Mouse (Mus musculus) intestine, embryonic 16.5 days (tissue): Measurements from ENCODE around the gene Cox17. TPM values are rescaled to one million over a fixed set of nuclear protein-coding genes. Genes with fewer than 3 reads are reported as not detected.

Experiments used
- ATAC-seq: fragments of 200-750 bp; cut with Nextera tagmentation; 2 replicates; pipeline ENCODE4 v1.8.0; 2017; ENCODE audit warnings: moderate TSS enrichment, moderate library complexity
- H3K27ac ChIP-seq: fragments of 300-500 bp; sonication (generic); 2 replicates; pipeline ENCODE4 v1.5.1; 2014; ENCODE audit warnings: mild to moderate bottlenecking, low read length
- H3K27me3 ChIP-seq: fragments of 300-500 bp; sonication (generic); replicated peaks from 2 replicates; pipeline ENCODE4 v1.6.1; 2014; ENCODE audit warnings: low read length, control low read depth, mixed read lengths; ENCODE audit not compliant: control insufficient read depth, insufficient read depth
- H3K36me3 ChIP-seq: fragments of 300-500 bp; sonication (generic); 2 replicates; pipeline ENCODE4 v1.6.1; 2014; ENCODE audit warnings: low read length, control low read depth; ENCODE audit not compliant: control insufficient read depth, insufficient read depth
- H3K4me1 ChIP-seq: fragments of 300-500 bp; sonication (generic); 2 replicates; pipeline ENCODE4 v1.6.1; 2014; ENCODE audit warnings: low read length, control low read depth, mixed read lengths; ENCODE audit not compliant: control insufficient read depth, insufficient read depth
- H3K4me2 ChIP-seq: fragments of 300-500 bp; sonication (generic); 2 replicates; pipeline ENCODE4 v1.6.1; 2014; ENCODE audit warnings: low read depth, low read length, control low read depth
- H3K4me3 ChIP-seq: fragments of 300-500 bp; sonication (generic); 2 replicates; pipeline ENCODE4 v1.5.1; 2014; ENCODE audit warnings: mild to moderate bottlenecking, low read length
- H3K9ac ChIP-seq: fragments of 300-500 bp; sonication (generic); 2 replicates; pipeline ENCODE4 v1.6.1; 2014; ENCODE audit warnings: low read depth, low read length
- H3K9me3 ChIP-seq: fragments of 300-500 bp; sonication (generic); 2 replicates; pipeline ENCODE4 v1.6.1; 2016; ENCODE audit warnings: low read length, control low read depth; ENCODE audit not compliant: control insufficient read depth
- WGBS: fragments of 180-500 bp; shearing (Covaris S2); extraction: QIAGEN DNeasy Blood & Tissue Kit; methylation state at CpG from one replicate; pipeline ENCODE4 v1.1.7; 2014; 5-methylcytosine and 5-hydroxymethylcytosine counted together
- polyA plus RNA-seq: library from polyadenylated mRNA; unstranded; fragments of >200 nt; fragmentation: Nextera tagmentation; extraction: Ambion mirVana; gene quantifications from 2 replicates; pipeline ENCODE4 v1.2.1, GENCODE M21; 2015

The Cox17 gene
- polyA plus RNA-seq, 1 experiment from 2014 or later, result 223 TPM

DNA sequence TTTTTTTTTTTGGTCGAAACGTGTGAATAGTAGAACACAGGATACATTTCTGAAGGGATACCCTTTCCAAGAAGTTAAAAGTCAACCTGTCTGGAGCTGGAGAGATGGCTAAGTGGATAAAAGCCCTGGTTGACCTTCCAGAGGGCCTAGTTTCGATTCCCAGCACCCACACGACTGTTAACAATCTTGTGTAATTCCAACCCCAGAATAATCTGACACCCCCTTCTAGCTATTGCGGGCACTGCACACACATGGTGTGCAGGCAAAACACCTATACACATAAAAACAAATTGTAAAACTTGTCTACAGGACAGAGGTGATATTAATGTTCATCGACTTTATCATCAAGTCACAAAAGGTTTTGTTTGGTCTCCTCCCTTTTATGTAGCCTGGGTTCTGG lies 797 bp downstream of the Cox17 start:
- no peak for ATAC-seq
- H3K4me3 ChIP-seq, result peak overlapping the region; percentile 69
- H3K27me3 ChIP-seq, result no peaks in the 10 kb centered on the region
- H3K9me3 ChIP-seq, result no peaks in the 10 kb centered on the region
- 0 out of 2 replicates have a peak, but pooled peaks cover 3% of the 10 kb centered on the region for H3K36me3 ChIP-seq
- H3K9ac ChIP-seq, result no peak overlapping the region
- peak overlapping the region; percentile 59 for H3K4me2 ChIP-seq
- no peak overlapping the region for H3K27ac ChIP-seq
- H3K4me1 ChIP-seq, result peaks cover 11% of the 10 kb centered on the region
- WGBS, result 56% methylated on average over 6 of the region's 6 CpGs

- no peaks in the 10 kb centered on the region for H3K27me3 ChIP-seq
- ATAC-seq, result no peak
- 0 out of 2 replicates have a peak overlapping the region, but pooled peaks have one; percentile 4 for H3K4me2 ChIP-seq
- H3K4me3 ChIP-seq, result no peak overlapping the region
- H3K9me3 ChIP-seq, result no peaks in the 10 kb centered on the region
- H3K9ac ChIP-seq, result no peak overlapping the region
- H3K4me1 ChIP-seq, result peaks cover 11% of the 10 kb centered on the region
- H3K27ac ChIP-seq, result no peak overlapping the region
- 84% methylated on average over 9 of the region's 9 CpGs for WGBS
- H3K36me3 ChIP-seq, result 0 out of 2 replicates have a peak, but pooled peaks cover 3% of the 10 kb centered on the region
Observed at GRCm38 (mm10) chr16:38348217-38348761, 1.5 kb downstream of the Cox17 start.

DNA sequence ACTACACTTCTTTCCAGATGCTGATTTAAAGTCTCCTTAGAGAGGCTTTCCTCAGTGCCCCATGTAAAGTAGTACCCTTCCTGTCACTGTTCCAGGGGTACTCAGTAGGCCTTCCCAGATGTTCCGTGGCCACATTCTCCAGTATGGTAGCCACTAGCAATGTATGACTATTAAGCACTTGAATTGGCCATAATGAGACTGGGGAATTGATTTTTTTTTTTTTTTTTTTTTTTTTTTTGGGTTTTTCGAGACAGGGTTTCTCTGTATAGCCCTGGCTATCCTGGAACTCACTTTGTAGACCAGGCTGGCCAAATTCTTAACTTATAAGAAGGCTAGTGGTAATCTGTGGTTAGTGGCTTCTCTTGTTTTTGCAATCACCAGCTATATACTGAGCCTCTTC lies 3.1 kb downstream of the Cox17 start:
- 0 out of 2 replicates have a peak overlapping the region, but pooled peaks have one; percentile 7 for H3K9ac ChIP-seq
- no peaks in the 10 kb centered on the region for H3K27me3 ChIP-seq
- WGBS, result 86% methylated on average over 2 of the region's 2 CpGs
- no peak overlapping the region for H3K4me3 ChIP-seq
- H3K27ac ChIP-seq, result peak overlapping the region; percentile 74
- no peak for ATAC-seq
- H3K4me2 ChIP-seq, result no peak overlapping the region
- H3K36me3 ChIP-seq, result 0 out of 2 replicates have a peak, but pooled peaks cover 3% of the 10 kb centered on the region
- H3K9me3 ChIP-seq, result no peaks in the 10 kb centered on the region
- peaks cover 11% of the 10 kb centered on the region for H3K4me1 ChIP-seq

- Histone ChIP-seq H3K27me3 (no peaks in the 10 kb centered on the region), H3K9me3 (no peaks in the 10 kb centered on the region), H3K27ac (peak overlapping the region; percentile 74), H3K36me3 (0 out of 2 replicates have a peak, but pooled peaks cover 3% of the 10 kb centered on the region), H3K4me1 (peaks cover 8% of the 10 kb centered on the region), H3K4me3 (no peak overlapping the region), H3K9ac (0 out of 2 replicates have a peak overlapping the region, but pooled peaks have one; percentile 7), H3K4me2 (no peak overlapping the region)
- peak; percentile 66 for ATAC-seq
- WGBS, result 49% methylated on average over 7 of the region's 7 CpGs
Observed at GRCm38 (mm10) chr16:38350361-38350855, 3.6 kb downstream of the Cox17 start.

DNA sequence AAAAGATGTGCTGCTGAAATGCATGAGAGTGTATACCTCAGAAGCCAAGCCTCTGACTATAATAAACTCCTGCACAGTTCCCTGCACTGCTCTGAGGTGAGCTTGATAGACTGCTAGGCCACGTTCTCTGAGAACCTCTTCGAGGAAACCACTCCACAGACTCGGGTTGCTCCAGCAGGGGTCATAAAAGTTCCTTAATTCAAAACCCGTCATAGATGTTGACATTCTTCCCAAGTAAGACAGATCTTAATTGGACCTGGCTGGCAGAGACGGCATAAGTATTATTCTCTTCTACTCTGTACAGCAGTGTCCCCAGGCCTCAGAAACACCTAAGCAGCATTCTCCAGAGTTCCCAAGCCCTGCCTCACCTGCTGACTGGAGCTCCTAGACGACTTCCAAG lies 4.1 kb downstream of the Cox17 start:
- no peaks in the 10 kb centered on the region for H3K9me3 ChIP-seq
- 61% methylated on average over 6 of the region's 6 CpGs for WGBS
- no peak overlapping the region for H3K9ac ChIP-seq
- peaks cover 8% of the 10 kb centered on the region for H3K4me1 ChIP-seq
- no peak overlapping the region for H3K4me2 ChIP-seq
- H3K4me3 ChIP-seq, result no peak overlapping the region
- no peak for ATAC-seq
- H3K27ac ChIP-seq, result no peak overlapping the region
- H3K36me3 ChIP-seq, result 0 out of 2 replicates have a peak, but pooled peaks cover 3% of the 10 kb centered on the region
- no peaks in the 10 kb centered on the region for H3K27me3 ChIP-seq

DNA sequence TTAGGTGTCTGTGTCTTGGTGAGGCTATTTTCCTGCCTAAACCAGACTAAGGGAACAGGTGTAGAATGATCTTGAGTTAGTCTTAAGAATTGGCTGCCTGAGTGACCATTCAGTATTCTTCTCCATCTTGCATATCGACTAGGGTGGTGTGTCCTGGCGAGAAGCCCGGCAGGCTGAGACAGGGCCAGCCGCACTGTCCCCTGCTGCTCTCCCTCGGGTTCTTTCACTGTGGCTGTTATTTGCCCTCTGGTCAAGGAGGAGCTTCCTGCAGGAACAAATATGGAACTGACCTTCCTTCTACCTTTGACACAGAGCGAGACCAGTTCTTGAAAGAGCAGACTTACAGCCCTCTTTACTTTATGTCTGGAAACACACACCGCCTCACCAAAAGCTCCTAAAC lies 5.2 kb downstream of the Cox17 start:
- Histone ChIP-seq H3K4me3 (no peak overlapping the region), H3K27ac (no peak overlapping the region), H3K9ac (no peak overlapping the region), H3K4me2 (no peak overlapping the region), H3K9me3 (no peaks in the 10 kb centered on the region), H3K27me3 (no peaks in the 10 kb centered on the region), H3K36me3 (0 out of 2 replicates have a peak, but pooled peaks cover 3% of the 10 kb centered on the region), H3K4me1 (peaks cover 8% of the 10 kb centered on the region)
- no peak for ATAC-seq
- WGBS, result 84% methylated on average over 7 of the region's 7 CpGs

GRCm38 (mm10) chr16:38352851-38353250 lies 6.1 kb downstream of the Cox17 start:
- Histone ChIP-seq H3K36me3 (0 out of 2 replicates have a peak, but pooled peaks cover 3% of the 10 kb centered on the region), H3K4me3 (no peak overlapping the region), H3K27ac (no peak overlapping the region), H3K4me1 (peaks cover 6% of the 10 kb centered on the region; the same call in 1 of the 2 replicates), H3K9ac (no peak overlapping the region), H3K9me3 (no peaks in the 10 kb centered on the region), H3K4me2 (no peak overlapping the region), H3K27me3 (no peaks in the 10 kb centered on the region)
- ATAC-seq, result no peak

DNA sequence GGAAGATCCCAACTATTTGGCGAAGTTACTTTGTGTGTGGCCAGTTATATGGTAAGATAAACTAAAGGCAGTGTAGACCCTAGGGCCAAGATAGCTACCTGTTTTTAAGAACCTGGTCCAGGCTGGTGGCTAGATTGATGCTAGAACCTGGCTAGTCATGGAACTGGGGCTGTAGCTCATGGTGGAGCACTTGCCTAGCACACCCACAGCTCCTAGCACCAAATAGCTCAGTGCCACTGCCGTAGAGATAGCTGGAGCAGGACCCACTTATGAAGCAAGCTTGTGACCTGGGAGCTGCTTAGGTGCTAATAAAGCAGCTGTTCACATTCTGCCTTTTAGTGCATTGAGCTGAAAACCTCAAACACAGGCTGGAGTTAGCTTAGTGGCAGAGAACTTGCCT lies 6.9 kb downstream of the Cox17 start:
- Histone ChIP-seq H3K9ac (no peak overlapping the region), H3K4me2 (no peak overlapping the region), H3K4me1 (0 out of 2 replicates have a peak, but pooled peaks cover 2% of the 10 kb centered on the region), H3K4me3 (no peak overlapping the region), H3K27ac (no peak overlapping the region), H3K36me3 (0 out of 2 replicates have a peak, but pooled peaks cover 3% of the 10 kb centered on the region), H3K27me3 (no peaks in the 10 kb centered on the region), H3K9me3 (no peaks in the 10 kb centered on the region)
- WGBS, result 97% methylated on average over 2 of the region's 2 CpGs
- ATAC-seq, result no peak

- Histone ChIP-seq H3K36me3 (0 out of 2 replicates have a peak, but pooled peaks cover 3% of the 10 kb centered on the region), H3K4me1 (0 out of 2 replicates have a peak, but pooled peaks cover 2% of the 10 kb centered on the region)
- 63% methylated on average over 5 of the region's 5 CpGs for WGBS
Observed at GRCm38 (mm10) chr16:38354185-38354913, 7.6 kb downstream of the Cox17 start.

More at GRCm38 (mm10) chr16:38354185-38354913, 7.6 kb downstream of the Cox17 start:
- no peak for ATAC-seq
- no peak overlapping the region for H3K9ac ChIP-seq
- H3K27me3 ChIP-seq, result no peaks in the 10 kb centered on the region
- no peak overlapping the region for H3K4me3 ChIP-seq
- H3K4me2 ChIP-seq, result no peak overlapping the region
- H3K9me3 ChIP-seq, result no peaks in the 10 kb centered on the region
- no peak overlapping the region for H3K27ac ChIP-seq
